Mouse (Mus musculus) macrophage (primary cell): ENCODE data around the gene Osbp2. TPM values are rescaled to one million over a fixed set of nuclear protein-coding genes. Genes with fewer than 3 reads are reported as not detected.

Source experiments
- H3K27ac ChIP-seq: fragments of 350-480 bp; formaldehyde crosslinking; 2 replicates; pipeline ENCODE4 v1.9.0; 2021
- H3K36me3 ChIP-seq: fragments of 350-480 bp; formaldehyde crosslinking; 2 replicates; pipeline ENCODE4 v1.9.0; 2021; ENCODE audit errors: inconsistent target
- H3K4me3 ChIP-seq: fragments of 350-480 bp; formaldehyde crosslinking; 2 replicates; pipeline ENCODE4 v1.9.0; 2021; ENCODE audit errors: inconsistent target
- H3K79me2 ChIP-seq: fragments of 350-480 bp; formaldehyde crosslinking; 2 replicates; pipeline ENCODE4 v1.9.0; 2021; ENCODE audit errors: inconsistent target
- WGBS: methylation state at CpG from one replicate; pipeline ENCODE4 v1.1.7; 2026; ENCODE audit warnings: inconsistent platforms; ENCODE audit not compliant: missing documents; 5-methylcytosine and 5-hydroxymethylcytosine counted together
- polyA plus RNA-seq: library from polyadenylated mRNA; stranded (reverse); fragments of 250-400 nt; gene quantifications from 3 replicates; pipeline ENCODE4 v1.2.4, GENCODE M21; 2018; ENCODE audit warnings: inconsistent platforms

Osbp2 gene
- polyA plus RNA-seq, 1 experiment from 2014 or later: 28.2 TPM

DNA sequence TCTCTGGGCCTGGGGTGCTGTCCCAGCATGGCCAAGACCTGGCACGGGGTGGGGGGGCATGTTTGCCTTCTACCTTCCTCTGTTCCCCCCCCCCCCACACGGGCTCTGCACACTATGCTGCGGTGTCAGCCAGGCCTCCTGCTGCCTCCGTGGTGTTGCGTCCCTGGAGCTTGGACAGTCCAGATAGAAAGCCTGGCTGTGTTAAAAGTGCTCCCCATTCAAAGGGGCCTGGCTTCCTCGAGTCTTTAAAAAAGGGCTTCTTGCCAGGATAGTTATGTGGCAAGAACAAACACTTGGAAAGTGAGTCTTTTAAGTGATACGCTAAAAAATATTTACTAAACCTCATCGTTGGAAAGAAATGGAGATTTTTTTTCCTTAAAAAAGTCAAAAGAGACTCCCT lies 159.3 kb downstream of the Osbp2 start:
- Histone ChIP-seq H3K4me3 (no peak overlapping the region), H3K79me2 (no peaks in the 10 kb centered on the region), H3K36me3 (no peaks in the 10 kb centered on the region), H3K27ac (no peak overlapping the region)
- 90% methylated on average over 6 of the region's 8 CpGs for WGBS

DNA sequence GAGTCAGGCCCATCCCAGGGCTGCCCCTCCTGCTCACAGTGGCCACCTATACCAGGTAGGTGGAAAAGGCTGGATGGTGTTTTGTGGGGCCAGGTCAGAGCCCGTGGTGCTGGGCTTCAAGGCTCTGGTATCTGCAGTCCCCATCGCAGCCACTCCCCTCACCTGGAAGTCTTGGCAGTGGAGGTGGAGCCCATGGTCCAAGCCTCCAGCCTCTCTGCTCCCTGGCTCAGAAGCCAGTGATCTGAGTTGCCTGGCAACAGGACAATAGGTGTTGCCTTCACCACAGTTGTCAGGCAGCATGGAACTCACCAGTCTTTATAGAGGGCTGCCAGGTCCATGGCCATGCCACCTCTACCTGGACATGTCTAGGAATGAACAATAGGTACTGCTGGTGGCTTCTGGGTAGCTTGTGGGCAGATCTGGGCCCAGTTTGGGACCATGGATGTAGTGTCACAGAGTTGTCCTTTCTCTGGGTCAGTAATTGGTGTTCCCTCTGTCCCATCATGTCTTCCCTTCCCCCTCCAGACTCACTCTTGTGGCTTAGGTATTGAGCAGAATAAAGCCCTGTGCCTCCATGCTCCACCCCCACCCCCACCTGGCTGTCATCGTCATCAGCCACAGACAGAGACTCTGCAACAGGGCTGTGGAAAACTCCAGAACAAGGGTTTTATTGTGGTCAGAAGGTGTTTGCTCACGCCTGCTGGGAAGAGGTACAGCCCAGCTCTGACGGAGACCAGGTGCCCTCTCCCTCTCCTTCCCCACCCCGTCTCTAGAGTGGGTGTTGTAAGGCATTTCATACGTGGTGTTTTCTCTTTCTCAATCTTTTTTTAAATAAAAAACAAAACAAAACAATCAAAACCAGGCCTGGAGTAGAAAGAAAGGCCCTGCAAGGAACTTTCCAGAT lies 160.4 kb downstream of the Osbp2 start:
- H3K27ac ChIP-seq: no peak overlapping the region
- no peaks in the 10 kb centered on the region for H3K79me2 ChIP-seq
- 88% methylated on average over 7 of the region's 7 CpGs for WGBS

DNA sequence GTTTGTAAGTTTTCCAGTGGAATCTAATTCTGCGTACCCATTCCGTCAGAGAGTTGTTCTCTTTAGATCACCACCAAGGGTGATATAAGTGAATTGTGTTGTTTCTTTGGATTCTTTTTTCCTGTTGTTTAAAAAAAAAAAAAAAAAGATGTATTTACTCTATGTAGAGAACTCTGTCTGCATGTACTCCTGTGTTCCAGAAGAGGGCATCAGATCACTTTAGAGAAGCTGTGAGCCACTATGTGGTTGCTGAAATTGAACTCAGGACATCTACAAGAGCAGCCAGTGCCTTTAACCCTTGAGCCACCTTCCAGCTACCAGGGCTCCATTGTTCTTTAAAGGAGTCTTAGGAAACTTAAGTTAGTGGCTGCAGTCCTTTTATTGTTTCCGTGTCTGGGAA lies 166.3 kb downstream of the Osbp2 start:
- no peak overlapping the region for H3K27ac ChIP-seq
- H3K4me3 ChIP-seq: no peak overlapping the region
- WGBS: 100% methylated on average over 3 of the region's 3 CpGs
- H3K36me3 ChIP-seq: no peaks in the 10 kb centered on the region
- H3K79me2 ChIP-seq: no peaks in the 10 kb centered on the region

More for the DNA sequence above, 160.4 kb downstream of the Osbp2 start:
- Histone ChIP-seq H3K36me3 (no peaks in the 10 kb centered on the region), H3K4me3 (no peak overlapping the region)

DNA sequence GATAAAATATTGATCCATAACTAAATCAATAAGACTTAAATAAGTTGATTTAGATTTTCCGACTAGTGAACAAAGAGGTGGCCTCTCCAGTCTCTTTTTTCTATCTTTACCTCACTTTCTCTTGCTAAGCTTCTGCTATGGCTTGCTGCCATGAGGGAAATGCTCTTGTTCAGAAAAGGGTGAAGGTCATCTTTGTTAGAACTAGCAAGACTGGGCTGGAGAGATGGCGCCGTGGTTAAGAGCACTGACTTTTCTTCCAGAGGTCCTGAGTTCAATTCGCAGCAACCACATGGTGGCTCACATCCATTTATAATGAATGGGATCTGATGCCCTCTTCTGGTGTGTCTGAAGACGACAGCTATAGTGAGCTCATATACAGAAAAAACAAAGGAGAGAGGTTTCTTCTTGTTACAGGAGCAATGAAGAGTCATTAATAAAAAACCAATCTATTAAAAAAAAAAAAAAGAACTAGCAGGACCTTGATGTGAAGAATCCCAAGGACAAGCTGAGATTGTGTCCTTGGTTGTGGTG lies 167.6 kb downstream of the Osbp2 start:
- Histone ChIP-seq H3K79me2 (no peaks in the 10 kb centered on the region), H3K4me3 (no peak overlapping the region), H3K36me3 (no peaks in the 10 kb centered on the region), H3K27ac (no peak overlapping the region)
- 92% methylated on average over 5 of the region's 5 CpGs for WGBS

DNA sequence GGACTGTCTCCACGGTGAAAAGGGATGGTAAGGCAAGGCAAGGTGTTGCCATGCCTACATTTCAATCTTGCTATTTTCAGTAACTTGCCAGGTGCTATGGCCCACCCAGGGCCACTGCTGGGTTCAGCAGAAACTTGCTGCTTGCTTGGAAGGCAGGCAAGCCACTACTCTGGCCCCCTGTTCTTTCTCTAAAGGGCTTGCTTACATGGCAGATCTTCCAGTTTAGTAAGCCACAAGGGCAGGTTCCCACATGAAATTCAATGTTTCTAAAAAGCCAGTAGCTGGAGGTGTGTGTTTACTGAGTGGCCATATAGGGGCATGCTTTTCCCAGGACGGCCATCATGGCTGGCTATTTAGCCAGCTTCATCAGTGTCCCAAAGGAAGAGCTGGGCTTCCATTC lies 172.0 kb downstream of the Osbp2 start:
- peaks cover 33% of the 10 kb centered on the region; the same call in 1 of the 2 replicates for H3K36me3 ChIP-seq
- no peak overlapping the region for H3K27ac ChIP-seq
- H3K79me2 ChIP-seq: no peaks in the 10 kb centered on the region
- no peak overlapping the region for H3K4me3 ChIP-seq
- 96% methylated on average over 2 of the region's 2 CpGs for WGBS

DNA sequence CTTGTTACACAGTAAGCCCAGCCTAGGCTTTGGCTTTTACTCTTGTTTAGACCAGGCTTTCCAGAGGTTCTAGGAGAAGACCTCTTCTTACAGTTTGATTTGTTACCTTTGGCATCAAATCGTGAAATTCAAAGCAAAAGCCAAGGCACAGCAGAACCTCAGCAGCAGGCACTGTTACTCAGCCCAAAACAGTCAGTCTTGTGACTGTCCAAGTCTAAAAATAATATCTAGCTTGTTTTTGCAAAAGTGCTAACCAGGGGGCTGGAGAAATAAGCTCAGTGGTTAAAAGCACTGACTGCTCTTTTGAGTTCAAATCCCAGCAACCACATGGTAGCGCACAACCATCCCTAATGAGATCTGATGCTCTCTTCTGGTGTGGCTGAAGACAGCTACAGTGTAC lies 176.8 kb downstream of the Osbp2 start:
- peak overlapping the region; percentile 39 for H3K27ac ChIP-seq
- H3K79me2 ChIP-seq: no peaks in the 10 kb centered on the region
- peaks cover 61% of the 10 kb centered on the region for H3K36me3 ChIP-seq
- WGBS: 92% methylated on average over 2 of the region's 2 CpGs
- no peak overlapping the region for H3K4me3 ChIP-seq

DNA sequence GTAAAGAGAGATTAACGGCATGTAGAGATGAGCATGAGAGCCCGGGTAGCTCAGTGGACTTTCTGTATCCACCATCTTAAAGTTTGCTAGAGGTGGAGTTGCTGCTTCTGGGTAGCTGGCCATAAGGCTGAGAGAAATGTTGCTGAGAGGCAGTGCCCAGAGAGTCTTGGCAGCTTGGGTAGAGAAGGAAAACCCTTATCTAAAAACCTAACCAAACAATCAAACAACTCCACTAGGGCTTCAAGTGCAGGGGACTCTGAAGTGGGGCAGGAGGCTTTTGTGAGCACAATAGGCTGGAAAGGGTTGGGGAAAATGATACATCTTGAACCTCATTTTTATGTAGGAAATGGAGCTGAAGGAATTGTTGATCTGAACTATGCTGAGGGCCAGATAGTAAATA lies 177.4 kb downstream of the Osbp2 start:
- Histone ChIP-seq H3K36me3 (peaks cover 65% of the 10 kb centered on the region), H3K4me3 (no peak overlapping the region), H3K27ac (peak overlapping the region; percentile 39; the same call in 1 of the 2 replicates), H3K79me2 (no peaks in the 10 kb centered on the region)
- WGBS: 100% methylated on average over 2 of the region's 2 CpGs

DNA sequence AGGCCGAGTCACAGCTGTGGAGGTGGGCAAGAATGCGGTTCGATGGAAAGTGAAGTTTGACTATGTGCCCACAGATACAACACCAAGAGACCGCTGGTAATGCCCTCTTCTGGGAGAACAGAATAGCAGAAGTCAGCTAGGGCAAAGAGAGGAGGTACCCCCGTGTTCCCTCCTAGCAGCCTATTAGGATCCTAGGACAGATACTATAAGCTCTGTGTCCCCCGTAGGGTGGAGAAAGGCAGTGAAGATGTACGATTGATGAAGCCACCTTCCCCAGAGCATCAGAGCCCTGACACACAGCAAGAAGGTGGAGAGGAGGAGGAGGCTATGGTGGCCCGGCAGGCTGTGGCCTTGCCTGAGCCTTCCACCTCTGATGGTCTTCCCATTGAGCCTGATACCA lies 178.3 kb downstream of the Osbp2 start:
- peaks cover 68% of the 10 kb centered on the region for H3K36me3 ChIP-seq
- no peaks in the 10 kb centered on the region for H3K79me2 ChIP-seq
- 90% methylated on average over 8 of the region's 8 CpGs for WGBS
- no peak overlapping the region for H3K4me3 ChIP-seq
- no peak overlapping the region for H3K27ac ChIP-seq

DNA sequence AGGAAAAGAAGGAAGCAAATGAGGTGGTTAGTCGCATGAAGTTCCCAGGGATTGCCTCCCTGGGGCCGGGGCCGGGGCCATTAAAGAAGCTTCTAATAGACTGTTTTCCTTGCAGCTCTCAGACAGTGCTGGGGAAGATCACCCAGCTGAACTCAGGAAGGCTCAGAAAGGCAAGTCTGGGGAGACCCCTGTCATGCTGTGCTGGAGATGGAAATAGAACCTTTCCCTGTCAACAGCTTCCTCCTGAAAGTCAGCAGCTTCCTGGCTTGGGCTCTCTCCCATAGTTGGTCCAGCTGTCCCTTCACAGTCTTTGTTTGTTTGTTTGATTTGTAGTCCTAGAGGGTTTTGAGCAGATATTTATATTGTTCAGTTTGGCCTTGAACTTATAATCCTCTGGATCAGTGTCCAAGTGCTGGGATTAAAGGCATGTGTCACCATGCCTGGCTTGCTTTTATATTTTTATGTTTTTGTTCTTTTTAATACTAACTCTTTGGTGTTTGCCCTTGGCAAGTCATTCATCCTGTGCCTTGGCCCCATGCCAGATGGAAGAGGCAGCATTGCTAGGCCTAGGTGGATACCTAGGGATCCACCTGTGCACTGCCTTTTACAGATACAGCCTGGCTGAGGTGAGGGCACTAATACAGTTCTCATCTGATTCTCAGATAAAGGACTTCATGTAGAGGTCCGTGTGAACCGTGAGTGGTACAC lies 178.8 kb downstream of the Osbp2 start:
- Histone ChIP-seq H3K4me3 (no peak overlapping the region), H3K79me2 (no peaks in the 10 kb centered on the region)
- 88% methylated on average over 5 of the region's 5 CpGs for whole genome bisulfite sequencing

DNA sequence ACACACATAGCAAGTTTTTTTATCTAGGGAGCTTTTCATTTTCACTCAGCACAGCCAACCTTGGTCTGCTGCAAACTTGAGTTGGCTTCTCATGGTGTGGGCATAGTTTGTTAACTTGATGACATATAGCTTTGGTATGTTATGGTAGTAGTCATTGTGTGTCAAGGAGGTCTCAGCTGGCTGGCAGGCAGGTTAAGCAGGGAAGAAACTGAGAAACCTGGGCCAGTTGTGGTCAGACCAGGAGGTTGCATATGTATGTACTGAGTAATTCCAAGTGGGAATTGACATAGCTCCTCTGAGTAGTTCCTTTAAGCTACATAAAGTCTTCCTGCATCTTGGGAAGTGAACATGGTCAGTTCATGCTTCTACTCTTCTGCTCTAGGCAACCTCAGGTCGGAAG lies 179.5 kb downstream of the Osbp2 start:
- 100% methylated on average over 1 of the region's 1 CpGs for WGBS
- Histone ChIP-seq H3K4me3 (no peak overlapping the region), H3K79me2 (no peaks in the 10 kb centered on the region), H3K36me3 (peaks cover 69% of the 10 kb centered on the region), H3K27ac (no peak overlapping the region)

More for the DNA sequence above, 178.8 kb downstream of the Osbp2 start:
- H3K36me3 ChIP-seq: peaks cover 69% of the 10 kb centered on the region
- no peak overlapping the region for H3K27ac ChIP-seq

DNA sequence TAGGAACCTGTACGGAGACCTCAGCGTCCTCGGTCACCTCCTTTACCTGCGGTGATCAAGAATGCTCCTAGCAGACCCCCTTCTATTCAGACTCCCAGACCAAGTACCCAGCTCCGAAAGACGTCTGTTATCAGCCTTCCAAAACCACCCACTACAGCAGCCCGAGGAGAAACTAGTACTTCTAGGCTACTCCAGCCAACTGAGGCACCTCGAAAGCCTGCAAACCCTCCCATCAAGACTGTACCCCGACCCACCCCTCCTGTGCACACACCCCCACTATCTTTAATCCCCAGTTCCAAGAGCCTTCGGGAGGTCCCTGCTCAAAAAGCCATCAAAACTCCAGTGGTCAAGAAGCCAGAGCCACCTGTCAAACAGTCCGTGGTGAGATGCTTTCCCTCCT lies 180.0 kb downstream of the Osbp2 start:
- Histone ChIP-seq H3K4me3 (no peak overlapping the region), H3K36me3 (peaks cover 69% of the 10 kb centered on the region), H3K79me2 (no peaks in the 10 kb centered on the region), H3K27ac (no peak overlapping the region)
- WGBS: 95% methylated on average over 11 of the region's 11 CpGs

DNA sequence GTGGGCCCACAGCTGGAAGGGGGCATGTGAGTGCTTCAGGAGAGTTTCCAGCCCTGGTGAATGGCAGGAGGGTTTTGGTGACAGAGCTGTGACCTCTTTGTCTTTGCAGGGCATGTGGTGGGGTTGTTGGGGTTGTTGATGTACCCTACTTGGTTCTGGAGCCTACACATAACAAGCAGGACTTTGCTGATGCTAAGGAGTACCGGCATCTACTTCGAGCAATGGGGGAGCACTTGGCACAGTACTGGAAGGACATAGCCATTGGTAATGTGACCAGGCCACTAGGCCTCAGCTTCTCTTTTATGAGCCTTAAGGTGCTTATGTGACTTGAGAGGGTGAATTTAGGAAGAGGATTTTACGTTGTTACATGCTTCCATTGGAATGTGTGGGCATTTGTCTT lies 183.9 kb downstream of the Osbp2 start:
- no peak overlapping the region for H3K27ac ChIP-seq
- H3K36me3 ChIP-seq: peaks cover 81% of the 10 kb centered on the region
- H3K79me2 ChIP-seq: no peaks in the 10 kb centered on the region
- WGBS: 100% methylated on average over 3 of the region's 3 CpGs
- no peak overlapping the region for H3K4me3 ChIP-seq

DNA sequence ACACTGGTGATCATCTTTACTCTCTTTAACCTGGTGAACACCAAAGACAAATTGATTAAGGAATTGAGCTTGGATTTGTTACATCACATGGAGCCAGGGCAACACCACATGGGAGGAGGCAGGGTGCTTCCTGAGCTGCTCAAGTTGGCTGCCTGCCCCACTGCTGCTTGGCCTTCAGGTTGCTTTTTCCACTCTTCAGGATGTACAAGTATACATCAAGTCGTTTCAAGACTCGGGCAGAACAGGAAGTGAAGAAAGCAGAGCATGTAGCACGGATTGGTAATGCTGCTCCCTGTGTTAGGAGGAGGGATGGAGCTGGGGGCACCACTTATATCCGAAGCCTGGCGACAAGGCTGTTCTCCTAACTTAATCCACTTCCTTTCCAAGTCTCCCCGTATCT lies 186.5 kb downstream of the Osbp2 start:
- Histone ChIP-seq H3K36me3 (peaks cover 85% of the 10 kb centered on the region), H3K27ac (no peak overlapping the region), H3K79me2 (no peaks in the 10 kb centered on the region), H3K4me3 (no peak overlapping the region)
- 61% methylated on average over 6 of the region's 6 CpGs for WGBS

DNA sequence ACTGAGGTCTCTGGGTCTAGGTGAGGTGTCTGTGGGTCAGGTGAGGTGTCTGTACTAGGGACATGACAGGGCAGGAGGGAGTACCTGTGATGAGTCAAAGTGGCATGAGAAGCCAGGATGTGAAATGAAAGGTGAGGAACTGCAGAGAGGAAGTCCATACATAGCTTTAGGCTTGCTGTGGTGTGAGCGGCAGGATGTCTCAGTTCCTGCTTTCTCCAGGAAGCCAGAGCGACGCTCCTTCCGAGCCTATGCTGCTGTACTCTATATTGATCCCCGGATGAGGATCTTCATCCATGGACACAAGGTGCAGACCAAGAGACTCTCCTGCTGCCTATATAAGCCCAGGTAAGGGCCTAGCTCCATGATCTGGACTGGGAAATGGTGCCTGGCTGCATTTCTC lies 187.3 kb downstream of the Osbp2 start:
- Histone ChIP-seq H3K27ac (no peak overlapping the region), H3K4me3 (no peak overlapping the region), H3K79me2 (no peaks in the 10 kb centered on the region), H3K36me3 (peaks cover 87% of the 10 kb centered on the region)
- WGBS: 27% methylated on average over 5 of the region's 5 CpGs

DNA sequence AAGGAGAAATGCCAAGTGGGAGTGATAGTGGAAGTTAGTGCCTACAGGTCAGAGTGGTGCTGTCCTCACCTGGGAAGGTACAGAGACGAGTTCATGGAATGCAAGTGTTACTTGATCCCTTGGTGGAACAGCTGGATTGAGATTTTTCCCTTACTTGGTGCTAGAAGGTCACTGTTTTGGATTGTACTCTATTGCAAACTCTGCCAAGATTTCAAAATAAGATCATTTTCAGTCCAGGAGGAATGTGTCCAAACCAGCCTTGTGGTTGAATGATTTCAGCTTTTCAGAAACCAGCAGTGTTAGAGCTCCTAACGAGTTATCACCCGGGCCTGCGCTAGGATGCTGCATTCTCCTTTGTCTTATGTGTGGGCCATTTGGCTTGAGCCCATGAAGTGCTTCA lies 189.2 kb downstream of the Osbp2 start:
- no peak overlapping the region for H3K4me3 ChIP-seq
- no peak overlapping the region for H3K27ac ChIP-seq
- 96% methylated on average over 4 of the region's 4 CpGs for WGBS
- peaks cover 72% of the 10 kb centered on the region for H3K36me3 ChIP-seq
- no peaks in the 10 kb centered on the region for H3K79me2 ChIP-seq
